Mouse (Mus musculus) heart, adult 2 months (tissue): ENCODE data around the gene Pdpn.

Source experiments
- CTCF ChIP-seq: fragments of 200-600 bp; IDR thresholded peaks from 2 replicates; pipeline ENCODE4 v1.8.1; 2022; ENCODE audit warnings: antibody characterized with exemption, mild to moderate bottlenecking, moderate library complexity
- EP300 ChIP-seq: fragments of 200-500 bp; IDR thresholded peaks from 2 replicates; pipeline ENCODE4 v1.6.1; 2011; ENCODE audit warnings: low read depth, low read length, control low read depth; ENCODE audit not compliant: insufficient read depth
- POLR2A ChIP-seq: fragments of 200-500 bp; IDR thresholded peaks from 2 replicates; pipeline ENCODE4 v1.6.1; 2011; ENCODE audit warnings: mild to moderate bottlenecking, low read depth, low read length, control low read depth; ENCODE audit not compliant: insufficient read depth

DNA sequence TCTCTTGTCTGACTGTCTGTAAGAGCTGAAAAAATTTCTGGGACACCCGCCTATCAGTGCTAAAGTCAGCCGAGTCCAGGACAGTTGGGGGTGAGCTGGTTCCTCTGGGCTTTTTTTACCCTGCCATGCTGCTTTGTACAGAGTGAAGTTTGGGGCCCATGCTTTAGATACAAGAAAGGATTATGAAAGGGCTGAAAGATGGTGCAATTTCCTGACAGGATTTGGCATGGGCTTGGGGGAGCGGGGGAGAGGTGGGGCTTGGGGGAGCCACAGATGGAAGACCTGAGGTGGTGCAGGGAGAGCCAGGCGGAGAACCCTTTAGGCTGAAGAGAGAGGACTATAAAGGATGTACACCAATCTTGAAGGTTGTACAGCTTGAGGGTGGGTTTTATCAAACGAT is 60.2 kb downstream of the Pdpn start:
- TF ChIP-seq CTCF, result no peak; the same call in 1 of the 2 replicates
- TF ChIP-seq POLR2A, result no peak
- no peak for TF ChIP-seq EP300
